Mouse (Mus musculus) cerebellum, adult (tissue): ENCODE data around the gene Gabrb2.

Source experiments
- ATAC-seq: cut with Nextera tagmentation; 2 replicates; pipeline ENCODE4 v1.9.2; 2017; ENCODE audit warnings: mild to moderate bottlenecking, moderate library complexity, mixed read lengths; ENCODE audit not compliant: insufficient number of reproducible peaks, low FRiP score, low TSS enrichment

The Gabrb2 gene

GRCm38 (mm10) chr11:42418996-42419782 lies at the start of gene Gabrb2:
Gabrb2 (plus strand) TSS chr11:42419757.
- peak; percentile 47 for ATAC-seq

GRCm38 (mm10) chr11:42378983-42379382 lies 40.6 kb upstream of the Gabrb2 start:
- ATAC-seq = no peak

GRCm38 (mm10) chr11:42386486-42386885 lies 33.1 kb upstream of the Gabrb2 start:
- ATAC-seq = no peak

- no peak for ATAC-seq
Observed at GRCm38 (mm10) chr11:42390682-42391290, 28.8 kb upstream of the Gabrb2 start.

GRCm38 (mm10) chr11:42393451-42393850 lies 26.1 kb upstream of the Gabrb2 start:
- ATAC-seq = no peak

GRCm38 (mm10) chr11:42419791-42420633 lies 455 bp downstream of the Gabrb2 start:
- ATAC-seq = peak; percentile 64

- peak; percentile 28 for ATAC-seq
Observed at GRCm38 (mm10) chr11:42420634-42421470, 1.3 kb downstream of the Gabrb2 start.

GRCm38 (mm10) chr11:42423231-42423630 lies 3.7 kb downstream of the Gabrb2 start:
- no peak for ATAC-seq

- peak; percentile 56; the same call in 1 of the 2 replicates for ATAC-seq
Observed at GRCm38 (mm10) chr11:42431495-42431894, 11.9 kb downstream of the Gabrb2 start.

GRCm38 (mm10) chr11:42438978-42439377 lies 19.4 kb downstream of the Gabrb2 start:
- no peak for ATAC-seq

GRCm38 (mm10) chr11:42443641-42444040 lies 24.1 kb downstream of the Gabrb2 start:
- no peak; the same call in 1 of the 2 replicates for ATAC-seq

GRCm38 (mm10) chr11:42448929-42449328 lies 29.4 kb downstream of the Gabrb2 start:
- ATAC-seq = no peak

- no peak for ATAC-seq
Observed at GRCm38 (mm10) chr11:42464136-42464535, 44.6 kb downstream of the Gabrb2 start.

- ATAC-seq = peak; percentile 92
Observed at GRCm38 (mm10) chr11:42468381-42468780, 48.8 kb downstream of the Gabrb2 start.

GRCm38 (mm10) chr11:42474523-42474922 lies 55.0 kb downstream of the Gabrb2 start:
- no peak for ATAC-seq

- ATAC-seq = peak; percentile 56; the same call in 1 of the 2 replicates
Observed at GRCm38 (mm10) chr11:42487625-42488024, 68.1 kb downstream of the Gabrb2 start.

GRCm38 (mm10) chr11:42501166-42501565 lies 81.6 kb downstream of the Gabrb2 start:
- ATAC-seq = no peak

GRCm38 (mm10) chr11:42505436-42505835 lies 85.9 kb downstream of the Gabrb2 start:
- ATAC-seq = no peak

- peak; percentile 77; the same call in 1 of the 2 replicates for ATAC-seq
Observed at GRCm38 (mm10) chr11:42505911-42506310, 86.4 kb downstream of the Gabrb2 start.

GRCm38 (mm10) chr11:42521960-42522359 lies 102.4 kb downstream of the Gabrb2 start:
- no peak for ATAC-seq
